Mouse (Mus musculus) heart, embryonic 10.5 days (tissue): ENCODE measurements around the gene Morc3. TPM values are rescaled to one million over a fixed set of nuclear protein-coding genes. Genes with fewer than 3 reads are reported as not detected.

ENCODE experiments used
- DNase-seq: peaks from one replicate; pipeline ENCODE4 v3.0.0-alpha.2; 2017; ENCODE audit warnings: low spot score
- H3K27ac ChIP-seq: fragments of 300-500 bp; sonication (generic); 2 replicates; pipeline ENCODE4 v1.5.1; 2016; ENCODE audit warnings: mild to moderate bottlenecking
- H3K27me3 ChIP-seq: fragments of 300-500 bp; sonication (generic); 2 replicates; pipeline ENCODE4 v1.6.1; 2016; ENCODE audit warnings: mild to moderate bottlenecking; ENCODE audit not compliant: poor library complexity, insufficient read depth, severe bottlenecking
- H3K36me3 ChIP-seq: fragments of 300-500 bp; sonication (generic); 2 replicates; pipeline ENCODE4 v1.6.1; 2016; ENCODE audit warnings: mild to moderate bottlenecking, moderate library complexity
- H3K4me1 ChIP-seq: fragments of 300-500 bp; sonication (generic); 2 replicates; pipeline ENCODE4 v1.6.1; 2016; ENCODE audit warnings: mild to moderate bottlenecking
- H3K4me3 ChIP-seq: fragments of 300-500 bp; sonication (generic); 2 replicates; pipeline ENCODE4 v1.5.1; 2016; ENCODE audit warnings: mild to moderate bottlenecking, moderate library complexity
- H3K9me3 ChIP-seq: fragments of 300-500 bp; sonication (generic); 2 replicates; pipeline ENCODE4 v1.6.1; 2016; ENCODE audit warnings: mild to moderate bottlenecking, moderate library complexity
- WGBS: fragments of 180-500 bp; shearing (Covaris S2); methylation state at CpG from one replicate; pipeline ENCODE4 v1.1.7; 2016; 5-methylcytosine and 5-hydroxymethylcytosine counted together
- polyA plus RNA-seq: library from polyadenylated mRNA; unstranded; fragments of >200 nt; fragmentation: Nextera tagmentation; extraction: Ambion mirVana; gene quantifications from 2 replicates; pipeline ENCODE4 v1.2.1, GENCODE M21; 2016

Morc3 gene
- polyA plus RNA-seq, 1 experiment from 2014 or later: 28.1 TPM

DNA sequence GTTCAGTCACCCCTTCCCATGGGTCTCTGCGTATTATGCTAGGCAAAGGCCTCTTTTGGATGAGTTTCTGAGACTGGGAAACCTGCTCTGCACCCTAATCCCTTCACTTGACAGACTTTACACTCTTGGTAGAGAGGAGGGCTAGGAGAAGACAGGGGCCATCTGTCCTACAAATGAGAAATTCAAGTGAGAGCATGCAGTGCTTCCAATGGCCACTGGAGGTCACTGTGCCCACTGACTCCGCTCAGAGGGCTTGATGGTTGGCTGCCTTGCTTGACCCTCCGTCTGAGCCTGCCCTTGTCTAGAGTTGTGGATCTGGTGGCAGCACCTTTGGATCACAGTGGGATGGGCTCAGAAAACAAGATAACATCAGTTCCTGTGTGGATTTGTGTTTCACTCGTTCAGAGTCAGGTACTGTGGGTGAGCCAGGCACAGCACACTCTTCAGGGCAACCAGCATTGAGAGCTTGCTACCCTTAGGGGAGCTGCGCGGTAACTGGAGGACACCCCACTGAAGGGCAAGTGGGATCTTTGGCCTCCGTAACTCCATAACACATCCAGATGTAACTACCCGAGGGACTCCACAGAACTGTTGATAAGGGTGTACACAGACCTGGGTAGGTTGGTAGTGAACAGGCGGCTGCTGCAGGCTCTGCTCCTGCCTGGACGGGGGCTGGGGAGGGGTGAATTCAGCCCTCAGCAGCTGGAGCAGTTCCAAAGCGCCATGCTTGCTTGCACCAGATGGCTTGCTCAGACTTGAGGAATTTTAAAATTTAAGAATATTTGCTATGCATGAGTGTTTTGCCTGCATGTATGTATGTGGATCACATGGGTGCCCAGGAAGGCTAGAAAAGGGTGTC is 74.5 kb downstream of the Morc3 start:
- peaks cover 8% of the 10 kb centered on the region; the same call in 1 of the 2 replicates for H3K4me1 ChIP-seq
- no peaks in the 10 kb centered on the region for H3K9me3 ChIP-seq
- peaks cover 41% of the 10 kb centered on the region for H3K36me3 ChIP-seq
- no peaks in the 10 kb centered on the region for H3K27me3 ChIP-seq
- WGBS: 63% methylated on average over 11 of the region's 11 CpGs
- no peak overlapping the region for H3K27ac ChIP-seq
- H3K4me3 ChIP-seq: no peak overlapping the region
- DNase-seq: no peak

DNA sequence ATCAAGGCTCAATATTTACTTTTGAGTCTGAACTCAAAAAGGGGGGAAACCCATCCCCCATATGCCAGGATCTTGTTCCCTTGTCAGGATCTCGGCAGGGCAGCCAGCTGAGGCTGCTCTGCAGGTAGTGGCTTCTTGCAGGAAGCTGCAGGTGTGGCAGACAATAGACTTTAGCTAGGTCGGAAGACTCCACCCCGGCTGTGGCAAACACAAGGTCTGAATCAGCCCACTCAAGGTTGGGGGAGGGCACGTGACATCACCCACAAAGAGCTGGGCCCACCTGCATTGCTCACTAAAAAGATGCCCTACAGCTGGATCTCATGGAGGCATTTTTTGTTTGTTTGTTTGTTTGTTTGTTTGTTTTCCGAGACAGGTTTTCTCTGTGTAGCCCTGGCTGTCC is 75.8 kb downstream of the Morc3 start:
- peaks cover 27% of the 10 kb centered on the region for H3K36me3 ChIP-seq
- WGBS: 74% methylated on average over 5 of the region's 5 CpGs

DNA sequence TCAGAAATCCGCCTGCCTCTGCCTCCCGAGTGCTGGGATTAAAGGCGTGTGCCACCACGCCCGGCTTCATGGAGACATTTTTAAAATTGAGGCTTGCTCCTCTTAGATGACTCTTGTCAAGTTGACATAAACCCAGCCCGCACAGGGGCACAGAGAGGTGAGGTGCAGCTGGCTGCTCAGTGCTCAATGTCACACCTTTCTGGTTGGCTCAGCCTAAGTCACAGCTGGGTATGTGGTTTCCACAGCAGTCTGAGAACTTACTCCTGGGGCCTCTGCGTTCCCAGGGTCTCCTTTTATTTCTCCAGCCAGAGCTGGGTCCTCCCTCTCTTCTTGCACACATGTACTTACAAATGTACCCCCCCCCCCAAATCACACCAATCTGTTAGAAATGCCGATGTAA is 76.3 kb downstream of the Morc3 start:
- H3K4me3 ChIP-seq: no peak overlapping the region
- peaks cover 23% of the 10 kb centered on the region for H3K36me3 ChIP-seq
- H3K27ac ChIP-seq: no peak overlapping the region
- WGBS: 88% methylated on average over 8 of the region's 8 CpGs
- no peaks in the 10 kb centered on the region for H3K27me3 ChIP-seq
- H3K9me3 ChIP-seq: no peaks in the 10 kb centered on the region
- peaks cover 9% of the 10 kb centered on the region; the same call in 1 of the 2 replicates for H3K4me1 ChIP-seq
- no peak for DNase-seq

More for the DNA sequence above, 75.8 kb downstream of the Morc3 start:
- DNase-seq: no peak
- H3K4me3 ChIP-seq: no peak overlapping the region
- no peaks in the 10 kb centered on the region for H3K9me3 ChIP-seq
- peaks cover 9% of the 10 kb centered on the region; the same call in 1 of the 2 replicates for H3K4me1 ChIP-seq
- H3K27ac ChIP-seq: no peak overlapping the region
- H3K27me3 ChIP-seq: no peaks in the 10 kb centered on the region

GRCm38 (mm10) chr16:93909936-93910335 is 78.0 kb downstream of the Morc3 start:
- 89% methylated on average over 3 of the region's 3 CpGs for WGBS

GRCm38 (mm10) chr16:93910735-93911665 is 79.1 kb downstream of the Morc3 start:
- Histone ChIP-seq H3K4me3 (no peak overlapping the region), H3K9me3 (no peaks in the 10 kb centered on the region), H3K4me1 (peaks cover 9% of the 10 kb centered on the region; the same call in 1 of the 2 replicates), H3K27ac (no peak overlapping the region), H3K36me3 (0 out of 2 replicates have a peak, but pooled peaks cover 4% of the 10 kb centered on the region), H3K27me3 (no peaks in the 10 kb centered on the region)
- DNase-seq: no peak
- WGBS: 62% methylated on average over 28 of the region's 28 CpGs

More at GRCm38 (mm10) chr16:93909936-93910335, 78.0 kb downstream of the Morc3 start:
- H3K4me1 ChIP-seq: peaks cover 9% of the 10 kb centered on the region; the same call in 1 of the 2 replicates
- H3K27me3 ChIP-seq: no peaks in the 10 kb centered on the region
- no peak for DNase-seq
- peaks cover 10% of the 10 kb centered on the region for H3K36me3 ChIP-seq
- no peak overlapping the region for H3K27ac ChIP-seq
- no peaks in the 10 kb centered on the region for H3K9me3 ChIP-seq
- H3K4me3 ChIP-seq: no peak overlapping the region

- peaks cover 6% of the 10 kb centered on the region; the same call in 1 of the 2 replicates for H3K4me1 ChIP-seq
- H3K27me3 ChIP-seq: no peaks in the 10 kb centered on the region
- no peak overlapping the region for H3K27ac ChIP-seq
- 76% methylated on average over 5 of the region's 5 CpGs for WGBS
- H3K36me3 ChIP-seq: 0 out of 2 replicates have a peak, but pooled peaks cover 2% of the 10 kb centered on the region
- H3K4me3 ChIP-seq: no peak overlapping the region
- DNase-seq: no peak
- no peaks in the 10 kb centered on the region for H3K9me3 ChIP-seq
Observed at GRCm38 (mm10) chr16:93912158-93912557, 80.2 kb downstream of the Morc3 start.

GRCm38 (mm10) chr16:93912808-93913207 is 80.9 kb downstream of the Morc3 start:
- WGBS: 74% methylated on average over 3 of the region's 3 CpGs
- no peaks in the 10 kb centered on the region for H3K27me3 ChIP-seq
- no peak overlapping the region for H3K4me3 ChIP-seq
- no peak overlapping the region for H3K27ac ChIP-seq
- no peaks in the 10 kb centered on the region for H3K36me3 ChIP-seq
- no peak for DNase-seq
- no peaks in the 10 kb centered on the region for H3K9me3 ChIP-seq
- H3K4me1 ChIP-seq: peaks cover 7% of the 10 kb centered on the region

DNA sequence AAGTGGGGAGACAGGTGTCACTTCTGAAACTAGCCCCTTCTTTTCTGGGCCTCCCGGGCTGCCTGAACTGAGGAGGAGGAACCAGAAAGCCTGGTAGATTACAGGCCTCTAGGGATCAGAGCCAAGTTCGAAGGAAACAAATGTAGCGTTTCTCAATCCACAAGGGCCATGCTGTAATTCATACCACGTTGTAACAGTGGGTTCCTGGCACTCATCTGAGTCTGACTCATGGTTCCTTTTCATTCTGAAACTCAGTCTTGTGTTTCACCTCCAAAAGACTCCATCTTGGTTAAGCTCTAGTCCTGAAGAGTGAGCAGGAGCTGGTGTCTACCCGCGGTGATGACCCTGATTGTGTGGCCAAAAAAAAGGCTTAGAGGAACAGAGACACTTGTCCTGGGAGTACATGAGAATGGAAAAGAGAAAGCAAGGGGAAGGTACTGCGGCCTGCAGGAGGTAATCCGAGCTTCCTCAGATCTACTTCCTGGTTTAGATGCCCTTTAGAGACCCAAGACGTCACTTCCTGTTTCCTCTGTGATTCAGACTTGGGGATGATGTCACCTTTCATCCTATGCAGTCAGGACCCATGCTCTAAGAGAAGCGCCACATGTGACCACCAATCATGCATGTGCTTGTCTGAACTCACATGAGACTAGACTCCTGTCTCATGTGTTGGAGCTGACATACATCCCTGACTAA is 82.1 kb downstream of the Morc3 start:
- Histone ChIP-seq H3K27ac (no peak overlapping the region), H3K4me3 (no peak overlapping the region)
- WGBS: 68% methylated on average over 10 of the region's 10 CpGs

GRCm38 (mm10) chr16:93915338-93915849 is 83.5 kb downstream of the Morc3 start:
- Histone ChIP-seq H3K27me3 (no peaks in the 10 kb centered on the region), H3K36me3 (no peaks in the 10 kb centered on the region), H3K9me3 (no peaks in the 10 kb centered on the region), H3K4me1 (peaks cover 19% of the 10 kb centered on the region), H3K27ac (no peak overlapping the region), H3K4me3 (no peak overlapping the region)
- 28% methylated on average over 10 of the region's 10 CpGs for WGBS
- DNase-seq: no peak

More for the DNA sequence above, 82.1 kb downstream of the Morc3 start:
- no peaks in the 10 kb centered on the region for H3K9me3 ChIP-seq
- no peaks in the 10 kb centered on the region for H3K36me3 ChIP-seq
- H3K27me3 ChIP-seq: no peaks in the 10 kb centered on the region
- DNase-seq: no peak
- peaks cover 17% of the 10 kb centered on the region for H3K4me1 ChIP-seq

GRCm38 (mm10) chr16:93917712-93918678 is 86.1 kb downstream of the Morc3 start:
- H3K27me3 ChIP-seq: no peaks in the 10 kb centered on the region
- WGBS: 37% methylated on average over 22 of the region's 22 CpGs
- H3K36me3 ChIP-seq: no peaks in the 10 kb centered on the region
- peak; percentile 85 for DNase-seq
- peak overlapping the region; percentile 29; the same call in 1 of the 2 replicates for H3K27ac ChIP-seq
- no peak overlapping the region for H3K4me3 ChIP-seq
- H3K9me3 ChIP-seq: no peaks in the 10 kb centered on the region
- peaks cover 22% of the 10 kb centered on the region for H3K4me1 ChIP-seq

- H3K27me3 ChIP-seq: no peaks in the 10 kb centered on the region
- no peaks in the 10 kb centered on the region for H3K9me3 ChIP-seq
- no peaks in the 10 kb centered on the region for H3K36me3 ChIP-seq
- WGBS: 64% methylated on average over 8 of the region's 8 CpGs
- H3K4me1 ChIP-seq: peaks cover 22% of the 10 kb centered on the region
- no peak overlapping the region for H3K4me3 ChIP-seq
- no peak for DNase-seq
- H3K27ac ChIP-seq: no peak overlapping the region
Observed at GRCm38 (mm10) chr16:93918679-93919060, 86.7 kb downstream of the Morc3 start.
